Mouse (Mus musculus) ES-Bruce4 (cell line): ENCODE measurements around the gene Ikzf1.

Source experiments
- CTCF ChIP-seq: IDR thresholded peaks from one replicate; pipeline ENCODE4 v1.8.1; 2011; ENCODE audit warnings: low read depth, low read length
- EP300 ChIP-seq: IDR thresholded peaks from 2 replicates; pipeline ENCODE4 v1.6.1; 2011; ENCODE audit warnings: low read depth, low read length; ENCODE audit not compliant: insufficient read depth
- POLR2A ChIP-seq: IDR thresholded peaks from one replicate; pipeline ENCODE4 v1.8.1; 2011; ENCODE audit warnings: low read length; ENCODE audit not compliant: insufficient read depth

DNA sequence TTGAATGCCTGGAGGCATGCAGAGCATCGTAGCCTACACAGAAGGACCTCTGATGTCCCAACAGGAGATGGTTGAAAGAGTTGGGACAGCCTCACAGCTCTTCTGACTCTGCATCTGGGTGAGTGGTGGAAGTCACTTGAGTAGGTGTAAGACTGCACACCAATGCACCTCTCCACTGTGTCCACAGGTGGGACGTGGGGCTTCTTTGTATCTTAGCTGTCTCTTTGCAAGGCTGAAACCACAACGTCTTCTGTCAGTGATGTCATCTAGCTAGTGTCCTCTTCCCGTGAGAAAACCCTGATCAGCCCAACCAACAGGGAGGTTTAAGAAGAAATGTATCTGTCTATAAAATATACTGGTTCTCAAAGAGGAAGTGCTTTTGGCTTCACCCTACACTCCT lies 52.1 kb downstream of the Ikzf1 start:
- TF ChIP-seq POLR2A: no peak
- no peak for TF ChIP-seq CTCF
- no peak for TF ChIP-seq EP300
